Mouse (Mus musculus) skeletal muscle tissue, adult 2 months (tissue): ENCODE results near the gene Rundc3a.

Experiments
- DNase-seq: peaks from one replicate; pipeline ENCODE4 v3.0.0-alpha.2; 2012; ENCODE audit warnings: low read depth, low spot score

The Rundc3a gene

GRCm38 (mm10) chr11:102432896-102433295, 39.7 kb downstream of the Rundc3a start:
- peak; percentile 91 for DNase-seq

- no peak for DNase-seq
Observed at GRCm38 (mm10) chr11:102433866-102434265, 40.7 kb downstream of the Rundc3a start.

- peak; percentile 80 for DNase-seq
Observed at GRCm38 (mm10) chr11:102434406-102434805, 41.2 kb downstream of the Rundc3a start.

- no peak for DNase-seq
Observed at GRCm38 (mm10) chr11:102434816-102435705, 41.9 kb downstream of the Rundc3a start.

- no peak for DNase-seq
Observed at GRCm38 (mm10) chr11:102435754-102436470, 42.7 kb downstream of the Rundc3a start.

GRCm38 (mm10) chr11:102436471-102436790, 43.2 kb downstream of the Rundc3a start:
- no peak for DNase-seq

GRCm38 (mm10) chr11:102437120-102438061, 44.2 kb downstream of the Rundc3a start:
- no peak for DNase-seq

GRCm38 (mm10) chr11:102438212-102439092, 45.2 kb downstream of the Rundc3a start:
- no peak for DNase-seq

GRCm38 (mm10) chr11:102439093-102440082, 46.2 kb downstream of the Rundc3a start:
- no peak for DNase-seq

- DNase-seq: no peak
Observed at GRCm38 (mm10) chr11:102440255-102440654, 47.1 kb downstream of the Rundc3a start.

- DNase-seq: no peak
Observed at GRCm38 (mm10) chr11:102441434-102441833, 48.2 kb downstream of the Rundc3a start.

- no peak for DNase-seq
Observed at GRCm38 (mm10) chr11:102442089-102442488, 48.9 kb downstream of the Rundc3a start.

GRCm38 (mm10) chr11:102443740-102444139, 50.5 kb downstream of the Rundc3a start:
- DNase-seq: no peak

- DNase-seq: no peak
Observed at GRCm38 (mm10) chr11:102444321-102444720, 51.1 kb downstream of the Rundc3a start.

GRCm38 (mm10) chr11:102444781-102445180, 51.6 kb downstream of the Rundc3a start:
- DNase-seq: no peak

- no peak for DNase-seq
Observed at GRCm38 (mm10) chr11:102445264-102445890, 52.2 kb downstream of the Rundc3a start.

GRCm38 (mm10) chr11:102445891-102446361, 52.7 kb downstream of the Rundc3a start:
- no peak for DNase-seq

GRCm38 (mm10) chr11:102446581-102447461, 53.6 kb downstream of the Rundc3a start:
- no peak for DNase-seq
